Mouse (Mus musculus) lung, adult 2 months (tissue): ENCODE results near the gene Akap5.

Experiments
- CTCF ChIP-seq: fragments of 200-500 bp; IDR thresholded peaks from 2 replicates; pipeline ENCODE4 v1.5.1; 2011; ENCODE audit warnings: mild to moderate bottlenecking, low read length, control low read depth; ENCODE audit not compliant: insufficient read depth
- POLR2A ChIP-seq: fragments of 200-500 bp; IDR thresholded peaks from 2 replicates; pipeline ENCODE4 v1.6.1; 2011; ENCODE audit warnings: low read depth, mild to moderate bottlenecking, control low read depth, low read length, borderline replicate concordance; ENCODE audit errors: extremely low read depth

DNA sequence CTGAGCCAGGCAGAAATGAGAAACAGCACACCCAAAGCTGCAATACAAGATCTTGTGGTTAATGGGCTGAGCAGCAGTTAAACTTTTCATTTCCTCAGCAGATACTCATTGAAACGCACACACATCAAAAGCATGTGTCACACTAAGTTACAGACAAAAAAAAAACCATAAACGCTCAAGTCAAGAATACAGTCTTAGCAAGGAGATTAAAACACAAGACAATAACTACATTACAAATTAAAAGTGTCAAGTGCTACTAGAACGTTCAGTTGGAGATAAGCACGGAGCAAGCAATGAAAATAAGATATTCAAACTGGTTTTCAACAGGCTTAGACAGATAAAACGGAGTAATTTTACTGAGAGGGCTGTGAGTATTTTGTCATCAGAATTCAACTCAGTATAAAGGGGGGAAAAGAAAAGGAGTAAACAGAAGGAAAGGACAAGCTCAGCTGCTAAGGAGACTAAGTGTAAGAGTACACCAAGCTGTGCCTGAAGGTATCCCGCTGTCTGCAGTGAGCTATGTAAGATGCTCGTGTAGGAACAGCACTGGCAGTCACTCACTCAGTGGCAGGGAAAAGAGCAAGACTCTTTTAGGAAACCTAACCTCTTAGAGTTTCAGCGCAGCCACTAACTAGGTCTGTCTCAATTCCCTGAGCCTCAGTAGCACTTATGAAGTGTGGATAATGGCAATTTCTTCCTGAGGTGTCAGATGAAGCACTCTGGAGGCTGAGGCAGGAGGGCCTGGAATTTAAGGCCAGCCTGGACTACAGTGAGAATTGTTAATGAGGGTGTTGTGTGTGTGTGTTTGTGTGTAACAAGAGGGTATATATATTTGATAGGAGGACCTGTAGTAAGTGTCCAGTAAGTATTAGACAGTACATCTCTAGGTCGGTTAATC lies 37.0 kb downstream of the Akap5 start:
- no peak for TF ChIP-seq POLR2A
- no peak for TF ChIP-seq CTCF
